Mouse (Mus musculus) heart, postnatal 0 days (tissue): ENCODE results near the gene Ilf2.

Source experiments
- CTCF ChIP-seq: IDR thresholded peaks from 2 replicates; pipeline ENCODE4 v1.5.1; 2016; ENCODE audit warnings: antibody characterized with exemption, control low read depth, low read depth
- EP300 ChIP-seq: IDR thresholded peaks from 2 replicates; pipeline ENCODE4 v1.6.1; 2016; ENCODE audit warnings: antibody characterized with exemption, low read depth

DNA sequence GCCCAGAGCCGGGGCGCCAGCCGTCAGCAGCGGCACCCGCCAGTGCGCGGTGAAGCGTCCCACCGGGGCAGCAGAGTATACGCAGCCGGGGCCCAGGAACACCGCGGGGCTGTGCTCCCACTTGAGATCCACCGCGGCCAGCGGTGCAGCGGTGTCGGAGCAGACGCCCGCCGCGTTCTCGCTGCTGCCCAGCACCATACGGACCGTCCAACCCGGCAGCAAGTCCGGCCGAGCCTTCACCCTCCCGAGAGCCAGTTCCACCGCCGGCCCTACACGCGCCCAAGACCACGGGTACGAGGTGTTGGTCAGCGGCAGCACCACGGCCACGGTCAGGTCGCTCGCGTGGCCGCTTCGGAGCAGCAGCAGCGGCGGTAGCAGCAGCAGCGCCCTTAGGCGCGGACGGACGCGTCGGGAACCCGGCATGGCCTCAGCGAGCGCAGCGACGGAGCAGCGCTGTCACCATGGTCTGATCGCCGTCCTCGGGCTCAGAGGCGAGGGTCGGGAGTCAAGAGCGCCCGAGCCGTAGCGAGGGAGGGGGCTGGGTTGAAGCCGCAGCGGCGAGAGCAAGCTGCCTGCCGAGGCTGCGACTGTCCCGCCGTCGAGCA lies 10.7 kb upstream of the Ilf2 start:
- TF ChIP-seq CTCF (no peak), EP300 (no peak)
